Mouse (Mus musculus) urinary bladder, postnatal 4 days (tissue): ENCODE results near the gene Lsamp.
A peak's percentile ranks its signal among the peaks of the same experiment; 100 is the strongest.

Experiments
- DNase-seq, 2 experiments: peaks; one replicate each; pipeline ENCODE4 v3.0.0; 2021 to 2022; ENCODE audit warnings: low spot score in 2 of 2

The Lsamp gene

DNA sequence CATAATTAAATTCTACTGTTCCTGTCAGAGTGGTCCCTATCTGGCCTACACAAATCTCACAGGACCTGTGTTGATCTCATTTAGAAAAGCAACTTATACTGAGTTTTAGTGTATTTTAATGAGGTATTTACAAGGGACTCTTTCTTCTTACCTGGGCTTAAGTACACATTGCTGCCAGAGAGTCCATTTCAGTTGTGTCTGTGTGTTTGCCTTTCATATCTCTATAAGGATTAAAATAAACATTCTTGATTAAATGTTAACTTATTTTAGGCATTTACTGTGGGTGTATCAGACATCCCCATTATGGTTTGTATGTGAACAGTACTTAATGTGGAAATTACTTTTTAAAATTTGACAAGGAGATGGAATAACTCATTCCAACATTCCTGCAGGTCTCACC is 963.9 kb downstream of the Lsamp start:
- no peak for DNase-seq

DNA sequence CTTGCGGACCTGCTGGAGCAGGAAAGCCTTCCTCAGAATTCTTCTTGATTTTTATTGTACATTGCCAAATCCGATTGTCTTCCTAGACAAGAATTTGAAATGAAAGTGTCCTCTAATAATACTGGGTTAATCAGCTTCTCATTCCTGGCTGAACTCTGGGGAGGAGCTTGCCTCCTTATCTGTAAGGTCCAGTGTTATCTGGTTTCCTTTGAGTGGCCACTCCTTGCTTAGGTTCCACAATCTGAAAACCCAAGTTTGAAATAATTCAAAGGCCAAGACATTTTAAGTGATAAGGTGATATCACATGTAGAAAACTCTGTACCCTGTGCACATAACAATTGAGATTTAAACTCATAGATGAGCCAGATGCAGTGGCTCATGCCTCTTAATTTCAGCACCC is 975.0 kb downstream of the Lsamp start:
- DNase-seq = no peak

DNA sequence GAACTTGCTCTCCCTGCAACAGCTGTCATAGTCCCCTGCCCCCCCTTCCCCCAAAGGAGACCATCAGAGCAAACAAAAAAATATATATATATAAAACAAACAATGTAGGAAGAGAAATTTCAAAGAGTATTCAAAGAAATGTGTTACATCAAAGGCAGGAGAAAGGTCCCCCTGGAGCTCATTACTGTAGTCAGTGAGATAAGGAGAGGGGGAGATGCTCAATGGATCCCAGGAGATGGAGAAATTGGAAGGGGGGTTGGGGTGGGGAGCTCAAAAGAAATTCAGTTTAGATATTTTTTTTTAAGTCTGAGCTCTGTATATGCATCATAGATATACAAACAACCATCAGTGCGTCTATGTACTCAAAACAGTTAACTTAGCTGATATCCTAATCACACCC is 976.4 kb downstream of the Lsamp start:
- DNase-seq = no peak

DNA sequence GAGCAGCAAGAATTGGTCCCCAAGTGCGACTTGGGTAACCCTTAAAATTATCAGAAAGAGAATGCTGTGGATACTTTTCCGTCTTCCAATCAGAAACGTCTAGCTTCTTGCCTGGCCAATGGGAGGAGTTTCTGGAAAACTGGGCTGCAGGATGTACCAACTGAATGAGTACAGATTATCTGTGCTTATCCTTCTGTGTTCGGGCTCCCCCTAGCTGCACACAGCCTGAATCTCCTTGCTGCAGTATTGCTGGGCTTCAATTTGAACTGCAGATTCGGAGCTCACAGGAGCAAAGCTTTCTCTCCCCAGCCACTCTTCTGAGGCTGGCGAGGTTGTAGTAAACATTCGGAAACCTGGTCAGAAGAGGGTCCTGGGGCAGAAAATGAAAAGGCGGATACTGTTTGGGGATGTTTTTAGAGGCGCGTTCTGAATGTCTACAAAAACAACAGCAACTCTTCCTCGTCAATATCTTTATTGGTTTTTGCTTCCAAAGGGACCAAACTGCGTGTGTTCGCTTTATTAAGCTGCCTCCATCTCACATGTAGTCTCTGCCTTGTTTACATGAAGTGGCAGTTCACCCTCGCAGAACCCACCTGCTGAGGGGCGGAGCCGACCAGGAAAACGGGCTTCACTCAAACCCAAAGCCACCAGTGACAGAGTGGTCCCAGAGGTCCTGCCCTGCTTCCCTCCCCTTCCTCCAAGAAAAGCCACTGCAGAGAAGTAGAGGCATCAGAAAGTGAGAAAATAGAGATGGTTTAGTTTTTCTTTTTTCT is 984.1 kb downstream of the Lsamp start:
- peak; percentile 51 to 70 for DNase-seq

DNA sequence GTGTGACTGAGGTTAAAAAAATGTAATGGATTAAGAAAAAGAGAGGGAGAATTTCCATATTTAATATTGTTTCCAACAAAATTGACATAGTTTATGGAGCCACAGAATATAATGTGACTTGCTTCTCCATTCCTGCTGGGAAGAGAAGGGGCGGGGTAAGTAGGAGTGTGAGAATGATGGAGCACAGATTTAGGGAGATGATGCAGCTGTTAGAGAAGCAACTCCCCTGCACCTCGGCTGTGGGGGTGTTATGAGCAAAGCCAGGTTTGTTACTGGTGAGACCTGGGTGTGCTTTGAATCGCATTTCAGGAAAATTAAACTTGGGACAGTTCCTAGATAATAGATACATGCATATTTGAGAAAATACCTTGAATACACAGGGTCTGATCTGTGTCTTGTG is 987.2 kb downstream of the Lsamp start:
- DNase-seq = no peak

DNA sequence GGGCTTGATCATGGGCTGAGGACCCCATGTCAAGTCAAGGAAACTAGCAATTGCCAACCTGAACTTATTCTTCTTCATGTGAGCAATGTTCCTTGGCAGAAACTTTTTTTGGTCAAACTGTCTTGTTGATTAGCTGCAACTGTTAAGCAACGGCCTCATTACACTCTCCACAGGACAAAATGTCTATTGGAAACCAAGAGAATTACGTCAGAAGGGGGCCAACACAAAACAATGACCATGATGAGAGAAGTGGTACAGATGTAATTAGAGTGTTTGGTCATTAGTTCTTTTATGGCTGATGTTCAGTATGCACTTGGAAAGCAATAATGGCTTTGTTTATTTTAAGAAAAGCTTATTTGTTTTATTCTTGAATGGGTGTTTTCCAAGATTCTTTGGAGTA is 989.9 kb downstream of the Lsamp start:
- DNase-seq = no peak

DNA sequence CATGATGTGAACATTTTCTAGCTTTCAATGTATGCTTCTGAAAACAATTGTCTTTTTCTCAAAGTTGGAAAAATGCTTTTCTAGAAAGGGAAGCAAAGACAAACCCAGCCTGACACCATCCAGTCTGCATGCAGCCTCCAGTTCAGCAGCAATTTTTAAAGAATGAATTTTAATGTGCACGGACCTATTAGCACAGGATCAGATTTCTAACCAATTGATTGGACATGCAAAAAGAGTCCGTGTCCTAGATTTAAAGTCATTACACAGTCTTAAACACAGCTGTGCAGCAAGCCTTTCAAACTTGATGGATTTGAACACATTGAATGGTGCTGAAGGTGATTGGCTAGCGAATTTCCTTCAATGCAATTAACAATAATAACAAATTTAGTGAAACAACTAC is 998.9 kb downstream of the Lsamp start:
- no peak for DNase-seq

DNA sequence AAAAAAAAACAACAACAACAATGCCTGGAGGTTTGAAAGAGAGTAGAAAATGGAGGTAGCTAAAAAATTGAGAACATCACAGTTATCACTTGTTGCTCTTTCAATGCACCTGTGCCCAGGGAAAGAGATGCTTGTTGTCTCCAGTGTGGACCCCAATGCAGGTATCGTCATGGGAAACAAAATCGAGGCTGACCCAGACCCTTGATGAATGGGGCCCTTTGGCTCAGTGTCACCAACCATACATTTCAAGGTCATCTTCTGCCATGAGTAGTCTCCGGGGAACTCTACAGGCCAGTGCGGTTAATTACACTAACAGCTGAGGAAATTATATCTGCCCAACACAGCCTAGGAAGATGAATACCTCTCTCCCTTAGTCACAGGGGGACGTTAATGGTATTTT is 1023.4 kb downstream of the Lsamp start:
- no peak for DNase-seq

DNA sequence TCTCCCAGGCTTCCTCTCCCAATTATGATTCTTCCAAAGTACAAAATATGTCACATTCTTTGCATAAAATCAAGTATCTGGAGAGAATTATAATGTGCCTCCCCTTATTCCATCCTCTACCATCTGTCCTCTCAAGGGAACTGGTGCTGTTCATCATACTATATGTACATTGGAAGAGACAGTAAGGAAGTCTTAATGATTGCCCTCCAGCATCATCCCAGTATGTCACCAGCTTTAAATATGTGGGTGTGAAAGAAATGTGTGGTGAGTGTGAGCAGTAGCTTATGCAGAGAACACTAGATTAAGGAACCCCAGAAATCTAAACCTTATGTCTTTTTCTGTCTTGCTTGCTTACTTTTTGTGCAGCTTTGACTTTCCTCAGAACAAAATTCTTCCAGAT is 1050.6 kb downstream of the Lsamp start:
- no peak for DNase-seq

DNA sequence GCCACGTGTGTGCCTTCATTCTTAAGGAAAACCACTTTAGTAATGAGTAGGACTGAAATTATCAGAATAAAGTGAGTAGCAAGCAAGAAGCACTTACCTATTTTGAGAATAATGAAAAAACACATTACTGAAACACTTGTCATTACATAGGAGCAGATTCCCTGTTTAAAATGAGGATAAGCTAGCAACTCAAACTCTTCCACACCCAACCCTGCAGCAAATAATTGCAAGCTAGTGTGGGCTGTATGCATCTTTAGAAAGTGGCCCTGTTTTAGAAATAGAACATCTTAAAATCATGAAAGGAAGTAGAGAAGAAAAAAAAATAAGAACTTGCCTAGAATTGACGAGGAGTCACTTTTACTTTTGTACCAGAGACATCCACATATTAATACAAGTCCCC is 1057.5 kb downstream of the Lsamp start:
- no peak for DNase-seq

DNA sequence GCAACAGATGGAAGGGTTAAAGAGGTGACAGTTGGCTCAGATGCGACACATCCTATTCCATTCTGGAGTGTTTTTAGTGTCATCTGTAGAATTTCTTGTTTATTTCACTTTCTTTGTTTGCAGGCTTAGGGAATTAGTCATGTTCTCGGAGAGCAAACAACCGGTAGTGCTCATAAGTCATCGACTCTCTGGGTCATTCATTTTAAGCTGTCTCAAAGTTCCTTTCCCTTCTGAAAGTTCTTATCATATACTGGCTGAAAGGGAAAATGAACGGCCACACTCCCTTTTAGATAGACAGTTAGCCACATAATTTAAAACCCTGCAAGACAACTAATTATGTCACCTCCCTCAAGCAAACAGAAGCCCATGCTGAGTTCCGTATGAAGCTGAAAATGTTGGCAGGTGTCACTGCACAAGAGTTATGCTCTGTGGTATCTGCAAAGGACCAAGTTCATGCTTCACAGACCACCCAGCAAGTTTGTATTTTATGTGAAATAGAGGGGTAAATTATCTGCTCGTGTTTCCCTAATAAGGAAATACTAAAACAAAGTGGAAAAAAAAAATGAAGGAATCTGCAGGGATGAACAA is 1079.2 kb downstream of the Lsamp start:
- no peak for DNase-seq

DNA sequence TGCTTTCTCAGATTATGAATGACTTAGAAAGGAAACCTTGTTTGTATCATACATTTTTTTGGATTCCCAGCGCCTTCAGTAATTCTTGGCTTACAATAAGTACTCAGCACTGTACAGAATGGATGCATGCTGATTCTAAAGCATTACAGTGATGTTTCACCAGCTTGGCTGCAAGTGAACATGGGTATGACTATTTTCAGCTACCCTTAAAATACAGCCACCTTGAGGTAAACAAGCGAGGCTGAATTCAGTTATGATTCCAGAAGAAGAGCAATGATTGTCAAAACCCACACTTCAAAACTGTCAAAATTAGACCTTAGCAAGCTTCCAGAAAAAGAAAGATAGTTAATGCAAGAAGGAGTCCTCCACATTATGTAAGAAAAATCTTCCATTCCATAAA is 1089.3 kb downstream of the Lsamp start:
- no peak for DNase-seq

DNA sequence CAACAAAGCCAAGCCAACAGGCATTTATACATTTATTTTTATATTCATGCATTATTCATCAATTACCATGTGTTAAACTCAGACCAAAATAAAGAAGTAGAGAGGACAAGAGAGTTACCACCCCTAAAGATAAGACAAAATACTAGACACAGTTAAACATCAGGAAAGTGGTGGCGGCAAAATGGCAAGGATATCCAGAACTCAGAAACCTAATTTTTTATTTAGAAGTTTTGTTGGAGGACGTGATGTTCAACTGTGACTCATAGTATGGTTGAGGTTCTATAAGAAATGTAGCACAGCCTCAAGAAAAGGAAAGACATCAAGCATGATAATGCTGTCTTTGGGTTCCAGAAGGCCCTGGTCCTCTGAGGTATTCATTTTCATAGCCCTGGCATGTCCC is 1104.5 kb downstream of the Lsamp start:
- no peak for DNase-seq

DNA sequence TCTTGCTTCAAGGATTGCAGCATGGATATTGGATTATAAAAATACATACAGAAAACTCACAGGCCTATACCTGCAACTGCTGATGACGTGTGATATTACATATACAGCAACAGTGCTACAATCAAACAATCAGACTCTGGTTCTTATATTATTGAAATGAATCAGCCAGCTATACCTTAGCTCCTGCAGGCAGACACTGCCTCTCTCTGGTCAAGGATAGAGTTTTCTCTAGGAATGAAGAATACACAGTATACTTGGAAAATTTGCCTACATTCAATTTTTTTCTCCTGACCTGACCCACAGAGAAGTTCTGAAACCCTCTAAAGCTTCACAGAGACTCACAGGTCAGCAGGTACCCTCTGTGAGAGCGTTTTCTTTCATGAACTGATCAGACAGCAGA is 1105.9 kb downstream of the Lsamp start:
- no peak for DNase-seq

DNA sequence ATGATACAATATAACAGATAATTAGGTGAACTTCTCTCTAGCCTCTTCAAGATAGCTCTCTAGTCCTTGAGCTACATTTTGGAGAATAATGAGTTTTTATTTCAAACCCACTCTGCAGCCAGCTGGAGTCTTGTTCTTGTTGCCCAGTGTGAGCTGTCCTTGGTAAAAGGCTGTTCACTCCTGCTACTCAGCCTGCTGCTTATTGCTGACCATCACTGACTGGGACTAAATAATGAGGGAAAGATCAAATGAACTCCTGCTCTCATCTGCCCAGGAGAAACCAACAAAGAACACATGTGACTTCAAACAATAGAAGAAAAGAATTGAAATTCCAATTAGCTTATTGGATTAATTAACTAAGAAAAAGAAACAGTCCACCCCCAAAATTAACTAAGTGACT is 1107.1 kb downstream of the Lsamp start:
- no peak for DNase-seq

DNA sequence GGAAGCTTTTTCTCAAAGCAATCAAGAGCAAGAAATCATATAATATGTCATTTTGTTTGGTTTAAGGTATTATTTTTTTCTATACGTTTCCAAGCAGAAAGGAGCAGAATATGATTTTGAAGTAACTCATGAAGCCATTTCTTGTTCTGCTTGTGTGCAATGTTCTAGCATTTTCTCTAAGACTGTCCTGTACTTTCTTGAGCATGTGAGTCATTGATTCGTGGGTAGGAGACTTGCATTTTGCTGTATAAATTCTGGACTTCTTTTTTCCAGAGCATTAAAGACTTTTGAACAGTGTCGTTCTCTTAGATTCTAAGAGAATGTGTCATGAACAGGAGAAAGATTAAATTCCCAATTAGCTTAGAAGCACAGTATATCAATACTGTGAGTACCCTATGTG is 1118.6 kb downstream of the Lsamp start:
- no peak for DNase-seq

DNA sequence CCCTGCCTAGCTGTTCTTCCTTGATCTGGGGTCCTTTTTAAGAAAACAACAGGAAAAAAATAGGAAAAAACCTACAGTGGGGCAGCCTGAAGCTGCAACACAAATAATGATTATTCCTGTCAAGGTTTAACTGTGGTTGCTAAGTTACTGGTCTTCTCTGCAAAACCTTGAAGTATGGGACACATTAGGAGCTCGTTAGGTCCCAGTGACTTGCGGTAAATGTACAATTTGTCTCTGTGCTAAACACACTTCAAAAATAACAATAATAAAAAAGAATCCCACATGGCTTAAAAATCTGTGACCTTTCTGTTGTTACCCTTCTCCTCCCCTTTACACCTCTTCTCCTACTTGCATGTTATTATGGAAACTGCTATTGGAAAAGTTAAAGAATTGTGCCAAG is 1140.2 kb downstream of the Lsamp start:
- DNase-seq = no peak

DNA sequence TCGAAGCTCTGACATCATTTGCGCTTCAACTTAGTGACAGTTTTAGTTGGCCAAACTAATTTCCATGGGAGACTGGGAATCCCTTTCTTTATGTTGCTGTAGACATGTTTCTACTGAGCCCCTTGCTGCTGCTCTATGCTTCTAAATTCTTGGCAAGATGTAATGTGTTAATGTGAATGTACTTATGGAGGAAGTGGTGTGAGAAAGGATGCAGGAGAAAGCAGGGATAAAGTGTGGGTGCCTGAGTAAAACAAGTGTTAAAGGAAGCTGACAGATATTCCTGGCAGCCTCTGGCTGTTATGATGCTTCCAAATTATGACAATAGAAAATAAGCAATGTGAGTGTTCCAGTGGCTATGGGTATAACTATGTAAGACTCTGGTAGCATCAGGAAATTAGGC is 1140.9 kb downstream of the Lsamp start:
- no peak for DNase-seq

DNA sequence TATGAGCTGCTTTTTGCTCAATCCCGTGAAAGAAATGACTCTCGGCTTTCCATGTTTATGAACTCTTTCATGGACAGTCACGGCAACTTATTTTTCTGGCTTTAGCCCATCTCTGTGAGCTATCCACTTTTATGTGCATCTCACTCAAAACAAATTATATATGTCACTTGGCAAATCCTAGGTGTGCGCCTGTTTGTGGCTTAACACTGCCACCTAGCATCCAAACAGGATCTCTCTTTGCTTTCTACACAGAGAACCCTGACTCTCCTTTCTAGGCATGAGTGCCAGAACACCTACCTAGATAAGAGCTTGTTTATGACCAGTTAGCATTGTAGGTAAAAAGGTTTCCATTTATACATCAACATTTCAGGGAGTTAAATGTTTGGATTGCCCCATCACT is 1146.9 kb downstream of the Lsamp start:
- DNase-seq = no peak

DNA sequence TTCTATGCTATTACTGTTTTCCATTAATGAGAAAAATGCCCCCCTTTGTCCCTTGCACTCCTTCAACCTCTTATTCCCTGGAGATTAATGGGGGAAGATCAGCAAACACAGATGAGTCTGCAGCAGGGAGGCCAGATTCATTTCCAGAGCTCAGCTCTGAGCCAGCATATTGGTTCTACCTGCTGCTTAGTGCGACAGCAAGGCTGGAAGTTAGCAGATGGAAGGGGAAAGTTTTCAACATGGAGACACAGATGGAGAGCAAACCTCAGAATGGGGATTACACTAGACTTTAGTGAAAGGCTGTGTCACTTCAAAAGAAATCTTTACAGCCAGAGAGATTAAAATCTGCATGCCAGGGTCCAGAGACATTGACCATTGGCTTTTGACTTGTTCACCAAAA is 1188.7 kb downstream of the Lsamp start:
- no peak for DNase-seq

DNA sequence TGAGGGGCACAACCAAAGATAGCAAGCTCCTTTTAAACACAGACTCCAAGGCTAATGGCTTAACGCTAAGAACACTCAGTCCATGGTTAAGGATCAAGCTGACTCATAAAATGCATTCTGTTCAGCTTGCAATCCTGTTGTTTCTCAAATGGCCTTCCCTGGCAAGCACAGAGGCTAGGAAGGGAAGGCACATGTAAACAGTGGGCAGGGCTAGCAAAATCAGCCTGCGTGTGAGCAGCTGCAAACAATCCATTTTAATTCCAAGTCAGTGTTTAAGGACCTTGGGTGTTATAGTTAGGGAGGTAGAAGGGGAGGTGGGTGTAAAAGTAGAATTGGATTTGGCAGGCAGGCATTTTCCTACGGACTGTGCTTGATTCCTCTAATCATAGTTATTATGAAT is 1195.4 kb downstream of the Lsamp start:
- no peak for DNase-seq

DNA sequence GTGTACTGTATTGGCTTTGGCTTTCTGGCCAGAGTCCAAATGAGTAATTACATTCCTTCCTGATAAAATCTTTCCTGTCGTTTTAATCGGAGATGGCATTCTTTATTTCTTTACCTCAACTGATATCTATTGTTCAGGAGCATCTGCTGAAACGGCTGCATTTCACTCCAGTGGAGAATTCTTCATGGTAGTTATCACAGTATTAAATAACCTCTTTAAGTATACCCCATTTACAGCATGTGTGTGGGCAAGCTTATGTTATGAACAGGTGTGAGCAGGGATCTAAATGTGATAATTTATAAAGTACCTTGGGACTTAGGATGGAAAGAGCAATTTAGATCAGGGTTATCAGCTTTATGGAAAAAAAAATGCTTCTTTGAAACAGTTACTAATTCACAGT is 1196.7 kb downstream of the Lsamp start:
- DNase-seq = no peak

DNA sequence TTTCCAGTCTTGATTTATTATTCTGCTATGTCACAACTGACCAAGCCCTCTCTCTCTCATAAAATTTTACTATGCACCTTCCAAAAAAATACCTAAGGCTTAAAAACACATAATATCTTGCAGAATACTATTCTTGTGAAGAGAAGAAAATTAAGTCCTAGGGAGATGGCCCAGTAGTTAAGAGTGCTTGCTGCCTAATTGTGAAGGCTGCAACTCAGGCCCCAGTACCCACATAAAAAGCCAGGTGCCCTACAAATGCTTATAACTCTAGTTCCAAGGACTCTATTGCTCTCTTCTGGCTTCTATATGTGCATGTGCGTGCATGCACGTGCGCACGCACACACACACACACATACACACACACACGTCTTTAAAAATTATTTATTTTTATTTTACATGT is 1225.9 kb downstream of the Lsamp start:
- no peak for DNase-seq

DNA sequence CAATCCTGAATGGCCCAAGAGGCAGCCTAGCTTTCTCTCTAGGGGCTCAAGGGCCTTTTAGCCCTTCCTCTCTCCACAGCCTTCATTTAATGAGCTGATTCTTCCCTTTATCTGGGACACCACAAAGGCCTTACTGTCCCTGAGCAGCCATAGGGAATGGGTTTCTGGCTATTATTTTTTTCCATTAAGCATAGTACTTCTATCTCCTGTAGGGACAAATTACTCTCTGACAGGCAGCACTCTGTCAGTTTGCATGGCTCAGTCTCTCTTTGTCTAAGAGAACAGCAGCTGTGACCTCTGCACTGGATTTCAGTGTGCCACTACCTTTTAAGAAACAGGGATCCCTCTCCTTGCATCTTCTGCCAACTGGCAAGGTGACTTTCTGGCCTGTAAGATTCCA is 1251.7 kb downstream of the Lsamp start:
- no peak for DNase-seq
